Mouse (Mus musculus): ENCODE measurements around the gene Olfr969.
"Not testable (repeated sequence)": the region's sequence is repeated elsewhere in the genome, so short reads cannot be mapped to it uniquely, and the experiment has no call there.

Olfr969 gene

GRCm38 (mm10) chr9:39790558-39790957, at the start of gene Olfr969:
Gene Olfr969, plus strand, starts transcription at chr9:39790945.
- in situ Hi-C loops (cut with MboI; ENCODE audit: low sequenced_read_pairs): no loop called here

GRCm38 (mm10) chr9:39745949-39746348, 44.8 kb upstream of the Olfr969 start, which contains the start of gene Olfr967:
Gene Olfr967, plus strand, starts transcription at chr9:39746249.
- in situ Hi-C loops (cut with MboI; ENCODE audit: low sequenced_read_pairs): no loop called here

DNA sequence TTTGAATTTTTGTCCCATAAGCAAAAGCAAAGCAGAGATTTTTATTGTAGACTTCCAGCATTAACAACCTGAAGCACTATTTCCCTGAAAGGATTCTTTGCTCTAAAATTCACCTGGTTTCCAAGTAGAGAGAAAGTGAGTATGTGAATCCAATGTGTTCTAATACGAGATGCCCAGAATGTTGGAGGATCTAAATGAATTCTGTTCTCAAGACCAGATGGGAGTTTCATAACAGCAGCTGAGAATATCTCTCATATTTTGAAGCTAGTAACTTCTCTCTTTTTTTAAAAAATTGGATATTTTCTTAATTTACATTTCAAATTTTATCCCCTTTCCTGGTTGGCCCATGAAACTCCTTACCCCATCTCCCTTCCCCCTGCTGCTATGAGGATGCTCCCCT, 44.3 kb upstream of the Olfr969 start:
- in situ Hi-C loops (cut with MboI; ENCODE audit: low sequenced_read_pairs): no loop called here

- in situ Hi-C loops (cut with MboI; ENCODE audit: low sequenced_read_pairs): no loop called here
These were observed 7.6 kb upstream of the Olfr969 start, which contains the start of gene Olfr968 for GRCm38 (mm10) chr9:39783153-39783552. Gene Olfr968, minus strand, starts transcription at chr9:39783253.

GRCm38 (mm10) chr9:39808560-39808959, 17.8 kb downstream of the Olfr969 start, which contains the start of gene Olfr970:
Gene Olfr970, plus strand, starts transcription at chr9:39808860.
- in situ Hi-C loops (cut with MboI; ENCODE audit: low sequenced_read_pairs): no loop called here

GRCm38 (mm10) chr9:39836576-39836975, 45.8 kb downstream of the Olfr969 start, which contains the start of gene Olfr971:
Gene Olfr971, plus strand, starts transcription at chr9:39836876.
- in situ Hi-C loops (cut with MboI; ENCODE audit: low sequenced_read_pairs): not testable (repeated sequence)

Measured in CH12F3 (cell line).